Mouse (Mus musculus) neural tube, embryonic 13.5 days (tissue): Measurements from ENCODE around the gene Lrp8. TPM values are rescaled to one million over a fixed set of nuclear protein-coding genes. Genes with fewer than 3 reads are reported as not detected.

Source experiments
- ATAC-seq: fragments of 200-750 bp; cut with Nextera tagmentation; 2 replicates; pipeline ENCODE4 v1.8.0; 2017; ENCODE audit warnings: low read depth, mild to moderate bottlenecking, moderate TSS enrichment, moderate library complexity
- H3K27ac ChIP-seq: fragments of 300-500 bp; sonication (generic); replicated peaks from 2 replicates; pipeline ENCODE4 v1.5.1; 2015; ENCODE audit warnings: moderate library complexity, mild to moderate bottlenecking, inconsistent platforms
- H3K27me3 ChIP-seq: fragments of 300-500 bp; sonication (generic); 2 replicates; pipeline ENCODE4 v1.6.1; 2015; ENCODE audit warnings: mild to moderate bottlenecking, inconsistent platforms
- H3K36me3 ChIP-seq: fragments of 300-500 bp; sonication (generic); 2 replicates; pipeline ENCODE4 v1.6.1; 2015; ENCODE audit warnings: mild to moderate bottlenecking, inconsistent platforms
- H3K4me1 ChIP-seq: fragments of 300-500 bp; sonication (generic); replicated peaks from 2 replicates; pipeline ENCODE4 v1.6.1; 2015; ENCODE audit warnings: inconsistent platforms
- H3K4me2 ChIP-seq: fragments of 300-500 bp; sonication (generic); 2 replicates; pipeline ENCODE4 v1.6.1; 2015; ENCODE audit warnings: inconsistent platforms, mild to moderate bottlenecking, moderate library complexity
- H3K4me3 ChIP-seq: fragments of 300-500 bp; sonication (generic); 2 replicates; pipeline ENCODE4 v1.5.1; 2015; ENCODE audit warnings: mild to moderate bottlenecking, inconsistent platforms
- H3K9ac ChIP-seq: fragments of 300-500 bp; sonication (generic); 2 replicates; pipeline ENCODE4 v1.6.1; 2015; ENCODE audit warnings: moderate library complexity, mild to moderate bottlenecking, inconsistent platforms
- H3K9me3 ChIP-seq: fragments of 300-500 bp; sonication (generic); 2 replicates; pipeline ENCODE4 v1.6.1; 2016; ENCODE audit warnings: inconsistent platforms
- WGBS: fragments of 180-500 bp; shearing (Covaris S2); methylation state at CpG from one replicate; pipeline ENCODE4 v1.1.7; 2015; 5-methylcytosine and 5-hydroxymethylcytosine counted together
- polyA plus RNA-seq: library from polyadenylated mRNA; unstranded; fragments of >200 nt; fragmentation: Nextera tagmentation; extraction: Ambion mirVana; gene quantifications from 2 replicates; pipeline ENCODE4 v1.2.1, GENCODE M21; 2015

The Lrp8 gene
- polyA plus RNA-seq, 1 experiment from 2014 or later: 51.2 TPM

GRCm38 (mm10) chr4:107850091-107850490 is 48.0 kb downstream of the Lrp8 start:
- Histone ChIP-seq H3K4me1 (no peaks in the 10 kb centered on the region; the same call in 1 of the 2 replicates), H3K27me3 (peaks cover 14% of the 10 kb centered on the region), H3K9ac (no peak overlapping the region), H3K27ac (no peak overlapping the region), H3K9me3 (no peaks in the 10 kb centered on the region), H3K4me3 (no peak overlapping the region), H3K4me2 (no peak overlapping the region), H3K36me3 (peaks cover 93% of the 10 kb centered on the region)
- ATAC-seq: no peak
- 85% methylated on average over 8 of the region's 8 CpGs for WGBS

- Histone ChIP-seq H3K27me3 (no peaks in the 10 kb centered on the region), H3K4me3 (no peak overlapping the region), H3K9ac (no peak overlapping the region), H3K9me3 (no peaks in the 10 kb centered on the region), H3K4me1 (no peaks in the 10 kb centered on the region; the same call in 1 of the 2 replicates), H3K4me2 (no peak overlapping the region), H3K36me3 (peaks cover 98% of the 10 kb centered on the region), H3K27ac (no peak overlapping the region)
- ATAC-seq: no peak
- 94% methylated on average over 8 of the region's 8 CpGs for WGBS
These were observed 51.3 kb downstream of the Lrp8 start for GRCm38 (mm10) chr4:107853333-107853732.

- no peaks in the 10 kb centered on the region for H3K27me3 ChIP-seq
- H3K9ac ChIP-seq: no peak overlapping the region
- H3K36me3 ChIP-seq: peaks cover 98% of the 10 kb centered on the region
- H3K27ac ChIP-seq: no peak overlapping the region
- 95% methylated on average over 7 of the region's 7 CpGs for WGBS
- no peak overlapping the region for H3K4me2 ChIP-seq
- ATAC-seq: no peak
- H3K9me3 ChIP-seq: no peaks in the 10 kb centered on the region
- no peak overlapping the region for H3K4me3 ChIP-seq
- H3K4me1 ChIP-seq: no peaks in the 10 kb centered on the region; the same call in 1 of the 2 replicates
These were observed 51.8 kb downstream of the Lrp8 start for GRCm38 (mm10) chr4:107853836-107854235.

GRCm38 (mm10) chr4:107856958-107857686 is 55.1 kb downstream of the Lrp8 start:
- ATAC-seq: no peak
- WGBS: 76% methylated on average over 11 of the region's 11 CpGs
- Histone ChIP-seq H3K4me2 (no peak overlapping the region), H3K9me3 (no peaks in the 10 kb centered on the region), H3K27me3 (no peaks in the 10 kb centered on the region), H3K4me1 (no peaks in the 10 kb centered on the region), H3K9ac (no peak overlapping the region), H3K27ac (no peak overlapping the region), H3K36me3 (peaks cover 99% of the 10 kb centered on the region), H3K4me3 (no peak overlapping the region)

GRCm38 (mm10) chr4:107858995-107859394 is 56.9 kb downstream of the Lrp8 start:
- Histone ChIP-seq H3K27ac (no peak overlapping the region), H3K9ac (no peak overlapping the region), H3K4me3 (no peak overlapping the region), H3K27me3 (no peaks in the 10 kb centered on the region), H3K36me3 (peaks cover 93% of the 10 kb centered on the region), H3K9me3 (no peaks in the 10 kb centered on the region), H3K4me2 (no peak overlapping the region), H3K4me1 (no peaks in the 10 kb centered on the region)
- no peak for ATAC-seq
- whole genome bisulfite sequencing: 91% methylated on average over 7 of the region's 7 CpGs

GRCm38 (mm10) chr4:107864866-107865265 is 62.8 kb downstream of the Lrp8 start:
- H3K36me3 ChIP-seq: peaks cover 79% of the 10 kb centered on the region
- no peaks in the 10 kb centered on the region for H3K4me1 ChIP-seq
- no peak overlapping the region for H3K27ac ChIP-seq

GRCm38 (mm10) chr4:107879254-107880050 is 77.4 kb downstream of the Lrp8 start, which contains the start of gene Magoh:
TSS of gene Magoh (plus strand) at chr4:107879755.
- peaks cover 20% of the 10 kb centered on the region for H3K4me1 ChIP-seq
- peak within 1 kb of the TSS; percentile 86 for H3K9ac ChIP-seq
- 3% methylated on average over 48 of the region's 48 CpGs for WGBS
- H3K27me3 ChIP-seq: no peaks in the 10 kb centered on the region
- peak within 1 kb of the TSS; percentile 76 for H3K27ac ChIP-seq
- no peaks in the 10 kb centered on the region for H3K9me3 ChIP-seq
- peak within 1 kb of the TSS; percentile 70 for H3K4me3 ChIP-seq
- peak within 1 kb of the TSS; percentile 89 for H3K4me2 ChIP-seq
- peak; percentile 96 for ATAC-seq
- peaks cover 36% of the 10 kb centered on the region for H3K36me3 ChIP-seq

More at GRCm38 (mm10) chr4:107864866-107865265, 62.8 kb downstream of the Lrp8 start:
- WGBS: 94% methylated on average over 4 of the region's 4 CpGs
- H3K4me3 ChIP-seq: no peak overlapping the region
- no peak overlapping the region for H3K9ac ChIP-seq
- H3K9me3 ChIP-seq: no peaks in the 10 kb centered on the region
- ATAC-seq: no peak
- no peaks in the 10 kb centered on the region for H3K27me3 ChIP-seq
- H3K4me2 ChIP-seq: no peak overlapping the region

- peaks cover 20% of the 10 kb centered on the region for H3K4me1 ChIP-seq
- H3K36me3 ChIP-seq: peaks cover 51% of the 10 kb centered on the region
- H3K27ac ChIP-seq: no peak overlapping the region
- no peaks in the 10 kb centered on the region for H3K27me3 ChIP-seq
- H3K4me2 ChIP-seq: no peak overlapping the region
- no peaks in the 10 kb centered on the region for H3K9me3 ChIP-seq
- WGBS: 93% methylated on average over 1 of the region's 1 CpGs
- H3K4me3 ChIP-seq: no peak overlapping the region
- no peak overlapping the region for H3K9ac ChIP-seq
- ATAC-seq: no peak
These were observed 79.6 kb downstream of the Lrp8 start for GRCm38 (mm10) chr4:107881631-107882030.

GRCm38 (mm10) chr4:107886371-107886770 is 84.3 kb downstream of the Lrp8 start:
- Histone ChIP-seq H3K27me3 (no peaks in the 10 kb centered on the region), H3K4me1 (peaks cover 15% of the 10 kb centered on the region), H3K4me2 (no peak overlapping the region), H3K36me3 (peaks cover 58% of the 10 kb centered on the region), H3K9me3 (no peaks in the 10 kb centered on the region), H3K4me3 (no peak overlapping the region), H3K9ac (no peak overlapping the region), H3K27ac (no peak overlapping the region)
- WGBS: 81% methylated on average over 7 of the region's 7 CpGs
- no peak for ATAC-seq

- Histone ChIP-seq H3K9ac (peak overlapping the region; percentile 86), H3K9me3 (no peaks in the 10 kb centered on the region), H3K4me1 (peaks cover 15% of the 10 kb centered on the region), H3K4me2 (peak overlapping the region; percentile 93), H3K27ac (peak overlapping the region; percentile 94), H3K27me3 (no peaks in the 10 kb centered on the region), H3K36me3 (peaks cover 52% of the 10 kb centered on the region), H3K4me3 (peak overlapping the region; percentile 60)
- ATAC-seq: peak; percentile 48
- 1% methylated on average over 12 of the region's 12 CpGs for WGBS
These were observed 87.3 kb downstream of the Lrp8 start for GRCm38 (mm10) chr4:107889385-107889730.

GRCm38 (mm10) chr4:107889731-107890432 is 87.8 kb downstream of the Lrp8 start, which contains the start of gene 0610037L13Rik:
TSS of gene 0610037L13Rik (plus strand) at chr4:107889813.
- H3K27ac ChIP-seq: peak within 1 kb of the TSS; percentile 94
- peak; percentile 96 for ATAC-seq
- WGBS: under 1% methylated on average over 48 of the region's 48 CpGs
- H3K4me1 ChIP-seq: peaks cover 15% of the 10 kb centered on the region
- H3K9ac ChIP-seq: peak within 1 kb of the TSS; percentile 86
- H3K4me3 ChIP-seq: peak within 1 kb of the TSS; percentile 60
- H3K9me3 ChIP-seq: no peaks in the 10 kb centered on the region
- peaks cover 52% of the 10 kb centered on the region for H3K36me3 ChIP-seq
- H3K27me3 ChIP-seq: no peaks in the 10 kb centered on the region
- peak within 1 kb of the TSS; percentile 93 for H3K4me2 ChIP-seq

- no peak for ATAC-seq
- Histone ChIP-seq H3K27ac (no peak overlapping the region), H3K9me3 (no peaks in the 10 kb centered on the region), H3K36me3 (peaks cover 58% of the 10 kb centered on the region), H3K4me3 (no peak overlapping the region), H3K27me3 (no peaks in the 10 kb centered on the region), H3K9ac (no peak overlapping the region), H3K4me2 (no peak overlapping the region), H3K4me1 (peaks cover 15% of the 10 kb centered on the region)
- WGBS: 86% methylated on average over 2 of the region's 2 CpGs
These were observed 90.6 kb downstream of the Lrp8 start for GRCm38 (mm10) chr4:107892663-107893062.
